Mouse (Mus musculus): ENCODE data around the gene Hexim1. TPM values are rescaled to one million over a fixed set of nuclear protein-coding genes. Genes with fewer than 3 reads are reported as not detected.
A peak's percentile ranks its signal among the peaks of the same experiment; 100 is the strongest.

The Hexim1 gene
- polyA plus RNA-seq, 1 experiment from 2014 or later, result 4.0 TPM

DNA sequence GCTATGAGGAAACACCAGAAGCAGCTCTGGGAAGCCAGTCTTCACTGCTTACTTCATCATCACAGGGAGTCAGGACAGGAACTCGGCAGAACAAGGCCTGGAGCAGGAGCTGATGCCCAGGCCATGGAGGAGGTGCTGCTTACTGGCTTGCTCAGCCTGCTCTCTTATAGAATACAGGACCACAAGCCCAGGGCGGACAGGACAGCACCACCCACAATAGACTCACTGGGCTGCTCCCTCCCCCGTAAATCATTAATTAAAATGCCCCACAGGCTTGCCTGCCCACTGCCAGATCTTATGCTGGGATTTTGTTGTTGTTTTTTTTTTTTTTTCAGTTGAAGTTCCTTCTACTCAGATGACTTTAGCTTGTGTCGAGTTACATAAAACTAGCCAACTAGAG, 31.7 kb downstream of the Hexim1 start:
- WGBS, result 70% methylated on average over 4 of the region's 4 CpGs
- Histone ChIP-seq H3K4me1 (peaks cover 13% of the 10 kb centered on the region), H3K9ac (no peak overlapping the region), H3K9me3 (replicated peaks) (no peaks in the 10 kb centered on the region), H3K27me3 (no peaks in the 10 kb centered on the region), H3K4me2 (replicated peaks) (no peak overlapping the region), H3K27ac (no peak overlapping the region), H3K4me3 (no peak overlapping the region), H3K36me3 (no peaks in the 10 kb centered on the region)
- ATAC-seq (ENCODE audit: low FRiP score), result no peak

DNA sequence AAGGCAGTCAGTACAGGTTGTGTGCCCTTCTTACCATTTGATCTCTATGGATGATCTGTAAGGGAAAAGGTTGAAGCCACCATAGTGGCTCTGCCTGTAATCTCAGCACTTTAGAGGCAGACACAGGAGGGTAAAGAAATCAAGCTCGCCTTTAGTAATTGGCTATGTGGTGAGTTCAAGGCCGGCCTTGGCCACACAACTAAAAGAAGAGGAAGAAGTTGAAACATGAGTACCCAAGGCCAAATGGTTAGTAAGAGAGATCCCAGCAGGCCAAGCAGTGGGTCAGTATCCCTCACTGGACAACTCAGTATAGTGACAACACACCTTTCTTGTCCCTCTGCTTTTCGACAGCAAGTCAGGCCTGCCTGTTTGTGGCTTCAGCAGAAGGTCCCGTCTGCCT, 33.7 kb downstream of the Hexim1 start:
- H3K36me3 ChIP-seq, result no peaks in the 10 kb centered on the region
- no peak overlapping the region for H3K9ac ChIP-seq
- H3K4me3 ChIP-seq, result no peak overlapping the region
- no peaks in the 10 kb centered on the region for H3K27me3 ChIP-seq
- H3K9me3 ChIP-seq (replicated peaks), result no peaks in the 10 kb centered on the region
- peaks cover 5% of the 10 kb centered on the region for H3K4me1 ChIP-seq
- WGBS, result 91% methylated on average over 4 of the region's 4 CpGs
- no peak overlapping the region for H3K27ac ChIP-seq
- no peak for ATAC-seq (ENCODE audit: low FRiP score)
- H3K4me2 ChIP-seq (replicated peaks), result no peak overlapping the region

DNA sequence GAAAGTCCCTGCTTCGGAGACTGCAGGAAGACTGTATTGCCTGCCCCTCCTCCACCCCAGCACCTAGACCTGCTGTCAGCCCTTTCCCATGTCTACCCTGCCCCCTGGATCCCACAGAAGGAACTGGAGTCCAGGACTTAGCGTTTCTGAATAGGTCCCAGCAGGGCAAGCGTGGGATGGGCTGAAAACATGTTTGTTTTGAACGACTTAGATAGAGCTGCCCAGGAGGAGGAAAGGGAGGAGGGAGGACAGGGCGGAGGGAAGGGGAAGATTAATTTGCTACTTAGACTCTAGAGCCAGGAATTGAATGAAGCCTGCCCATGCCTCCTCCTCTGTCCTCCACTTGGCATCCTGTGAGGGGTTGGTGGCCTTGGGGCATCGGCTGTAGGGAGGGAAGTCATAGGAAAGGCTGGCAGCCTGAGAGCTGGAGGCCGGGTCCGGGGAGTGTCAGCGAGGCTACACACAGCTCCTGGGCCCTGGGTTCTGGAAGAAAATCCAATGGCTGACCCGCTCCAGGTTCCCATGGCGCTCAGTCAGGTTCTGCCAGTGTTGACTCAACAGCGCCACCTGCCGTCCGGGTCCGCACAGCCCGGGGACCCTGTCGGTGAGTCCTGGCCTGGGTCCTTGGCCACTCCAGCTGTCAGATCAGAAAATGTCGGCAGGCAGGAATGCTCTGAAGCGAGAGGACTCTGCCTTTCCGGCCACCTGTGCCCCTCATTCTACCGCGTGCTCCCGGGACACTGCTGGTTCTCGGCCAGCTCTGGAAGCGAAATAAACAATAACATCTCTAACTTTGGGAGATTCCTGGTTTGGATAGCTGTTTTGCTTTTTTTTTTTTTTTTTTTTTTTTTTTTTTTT, 42.8 kb downstream of the Hexim1 start:
- H3K9me3 ChIP-seq (replicated peaks), result no peaks in the 10 kb centered on the region
- H3K4me2 ChIP-seq (replicated peaks), result peak overlapping the region; percentile 48
- no peaks in the 10 kb centered on the region for H3K36me3 ChIP-seq
- H3K9ac ChIP-seq, result no peak overlapping the region
- H3K27ac ChIP-seq, result no peak overlapping the region; the same call in 1 of the 2 replicates
- H3K4me3 ChIP-seq, result peak overlapping the region; percentile 14; the same call in 1 of the 2 replicates
- 1% methylated on average over 25 of the region's 25 CpGs for WGBS
- H3K27me3 ChIP-seq, result no peaks in the 10 kb centered on the region
- H3K4me1 ChIP-seq, result peaks cover 7% of the 10 kb centered on the region
- peak; percentile 89 for ATAC-seq (ENCODE audit: low FRiP score)

DNA sequence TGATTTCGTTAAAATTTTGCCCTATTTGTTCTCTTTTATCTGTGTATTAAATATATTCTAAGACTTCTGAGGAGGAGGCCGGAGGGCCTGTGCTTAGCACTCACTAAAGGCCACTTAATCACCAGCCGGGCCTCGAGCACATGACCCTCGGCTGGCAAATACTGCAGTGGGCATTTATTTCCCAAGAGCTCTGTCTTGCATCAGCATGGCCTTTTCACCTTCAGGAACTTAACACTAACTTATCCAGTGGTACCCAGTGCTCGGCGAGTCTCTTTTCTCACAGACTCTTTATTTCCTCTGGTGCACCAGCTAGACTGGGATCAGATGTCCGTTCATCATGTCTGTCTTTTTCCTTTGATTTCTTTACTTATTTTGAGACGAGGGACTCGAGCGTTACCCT, 44.7 kb downstream of the Hexim1 start:
- no peak for ATAC-seq (ENCODE audit: low FRiP score)
- WGBS, result 90% methylated on average over 11 of the region's 11 CpGs
- 0 out of 2 replicates have a peak, but pooled peaks cover 4% of the 10 kb centered on the region for H3K27me3 ChIP-seq
- H3K36me3 ChIP-seq, result no peaks in the 10 kb centered on the region
- H3K9ac ChIP-seq, result no peak overlapping the region
- H3K27ac ChIP-seq, result no peak overlapping the region
- H3K4me2 ChIP-seq (replicated peaks), result no peak overlapping the region
- H3K4me3 ChIP-seq, result no peak overlapping the region
- peaks cover 7% of the 10 kb centered on the region for H3K4me1 ChIP-seq
- H3K9me3 ChIP-seq (replicated peaks), result no peaks in the 10 kb centered on the region

DNA sequence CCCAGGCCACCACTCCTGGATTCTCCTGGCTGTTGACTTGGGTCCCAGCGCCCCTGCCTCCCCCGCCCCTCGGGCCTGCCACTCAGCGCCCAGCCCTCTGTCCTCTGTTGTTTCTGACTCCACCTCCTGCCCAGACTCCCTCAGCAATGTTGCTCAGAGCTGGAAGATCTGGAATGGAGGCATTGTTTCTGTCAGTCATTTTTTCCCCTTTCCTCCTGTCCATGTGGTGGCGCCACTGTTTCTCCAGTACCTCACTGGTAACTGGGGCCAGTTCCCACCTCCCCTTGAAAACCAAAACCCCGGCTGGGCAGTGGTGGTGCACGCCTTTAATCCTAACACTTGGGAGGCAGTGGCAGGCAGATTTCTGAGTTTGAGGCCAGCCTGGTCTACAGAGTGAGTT, 45.4 kb downstream of the Hexim1 start:
- ATAC-seq (ENCODE audit: low FRiP score), result no peak

DNA sequence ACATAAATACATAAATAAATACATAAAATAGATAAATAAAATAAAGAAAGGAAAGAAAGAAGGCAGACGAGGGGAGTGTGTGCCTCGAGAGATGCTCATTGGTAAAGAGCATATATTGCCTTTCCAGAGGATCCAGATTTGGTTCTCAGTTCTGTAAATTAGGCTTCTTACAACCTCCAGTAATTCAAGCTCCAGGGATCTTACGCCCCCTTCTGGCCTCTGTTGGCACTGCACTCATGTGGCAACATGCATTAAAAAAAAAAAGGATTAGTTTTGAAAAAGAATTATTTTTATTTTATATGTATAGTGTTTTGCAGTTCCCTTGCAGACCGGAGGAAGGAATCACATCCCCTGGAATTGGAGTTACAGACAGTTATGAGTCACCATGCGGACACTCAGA, 46.1 kb downstream of the Hexim1 start:
- H3K27me3 ChIP-seq, result 0 out of 2 replicates have a peak, but pooled peaks cover 4% of the 10 kb centered on the region
- WGBS, result 88% methylated on average over 5 of the region's 5 CpGs
- H3K4me3 ChIP-seq, result no peak overlapping the region
- H3K4me2 ChIP-seq (replicated peaks), result no peak overlapping the region
- ATAC-seq (ENCODE audit: low FRiP score), result no peak
- H3K9ac ChIP-seq, result no peak overlapping the region
- peaks cover 7% of the 10 kb centered on the region for H3K4me1 ChIP-seq
- no peaks in the 10 kb centered on the region for H3K36me3 ChIP-seq
- no peaks in the 10 kb centered on the region for H3K9me3 ChIP-seq (replicated peaks)
- H3K27ac ChIP-seq, result no peak overlapping the region

More for the DNA sequence above, 45.4 kb downstream of the Hexim1 start:
- no peak overlapping the region for H3K9ac ChIP-seq
- no peaks in the 10 kb centered on the region for H3K9me3 ChIP-seq (replicated peaks)
- 0 out of 2 replicates have a peak, but pooled peaks cover 4% of the 10 kb centered on the region for H3K27me3 ChIP-seq
- no peak overlapping the region for H3K27ac ChIP-seq
- H3K4me1 ChIP-seq, result peaks cover 7% of the 10 kb centered on the region
- H3K4me2 ChIP-seq (replicated peaks), result no peak overlapping the region
- no peaks in the 10 kb centered on the region for H3K36me3 ChIP-seq
- WGBS, result 74% methylated on average over 7 of the region's 7 CpGs
- no peak overlapping the region for H3K4me3 ChIP-seq

DNA sequence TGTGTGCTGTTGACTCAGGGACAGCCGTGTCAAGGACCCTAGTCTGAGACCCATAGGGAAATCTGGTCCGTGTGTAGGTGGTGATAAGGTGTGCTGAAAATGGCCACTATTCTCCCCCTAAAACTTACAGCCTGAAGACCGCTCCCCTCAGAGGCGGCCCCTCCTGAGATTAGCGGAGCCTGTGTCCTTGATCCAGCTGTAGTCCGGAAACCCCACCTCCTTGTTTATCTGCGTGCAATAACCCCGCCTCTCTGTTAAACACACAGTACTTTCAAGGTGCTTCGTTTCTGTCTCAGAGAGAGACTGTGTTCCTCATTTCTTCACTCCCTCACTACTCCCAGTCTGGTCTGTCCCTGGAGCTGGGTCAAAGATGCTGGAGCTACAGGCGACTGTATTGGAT, 48.4 kb downstream of the Hexim1 start:
- Histone ChIP-seq H3K9ac (no peak overlapping the region), H3K4me1 (no peaks in the 10 kb centered on the region), H3K36me3 (no peaks in the 10 kb centered on the region), H3K27me3 (peaks cover 8% of the 10 kb centered on the region), H3K27ac (no peak overlapping the region), H3K9me3 (replicated peaks) (no peaks in the 10 kb centered on the region), H3K4me3 (no peak overlapping the region), H3K4me2 (replicated peaks) (no peak overlapping the region)
- ATAC-seq (ENCODE audit: low FRiP score), result no peak
- 34% methylated on average over 10 of the region's 10 CpGs for WGBS

DNA sequence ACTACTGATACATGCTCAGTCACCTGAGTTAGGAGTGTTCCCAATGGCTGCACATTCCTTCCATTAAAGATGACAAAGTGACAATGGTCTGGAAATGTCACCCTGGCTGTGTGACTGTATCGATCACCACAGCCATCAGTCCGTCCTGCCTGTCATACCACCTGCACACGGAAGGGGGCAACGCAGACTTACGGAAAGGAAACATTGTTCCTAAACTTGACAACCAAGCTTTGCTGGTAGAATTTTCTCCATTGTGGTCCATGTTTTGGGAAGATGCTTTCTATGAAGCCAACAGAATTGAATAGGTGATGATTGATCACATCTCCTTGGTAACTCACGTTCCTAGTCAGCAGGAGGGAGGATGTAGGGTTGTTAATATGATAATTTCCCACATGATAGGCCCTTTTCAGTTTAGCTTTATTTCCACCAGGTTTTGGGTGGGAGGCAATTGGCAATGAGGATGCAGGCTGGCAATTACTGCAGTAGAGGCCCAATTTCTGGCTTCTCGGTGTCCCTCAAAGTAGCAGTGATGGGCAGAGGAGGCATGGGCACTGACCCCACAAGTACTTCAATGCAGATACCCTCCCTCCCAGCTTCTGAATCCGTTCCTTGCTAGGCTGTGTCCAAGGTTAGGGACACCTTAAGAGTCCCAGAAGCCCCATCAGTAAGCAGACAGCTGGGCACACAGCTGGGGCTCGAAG, 52.8 kb downstream of the Hexim1 start:
- no peaks in the 10 kb centered on the region for H3K9me3 ChIP-seq (replicated peaks)
- H3K9ac ChIP-seq, result no peak overlapping the region
- no peak overlapping the region for H3K4me3 ChIP-seq
- no peak overlapping the region for H3K4me2 ChIP-seq (replicated peaks)
- H3K4me1 ChIP-seq, result peaks cover 14% of the 10 kb centered on the region
- peaks cover 53% of the 10 kb centered on the region for H3K27me3 ChIP-seq
- no peaks in the 10 kb centered on the region for H3K36me3 ChIP-seq
- no peak for ATAC-seq (ENCODE audit: low FRiP score)
- WGBS, result 27% methylated on average over 9 of the region's 9 CpGs
- no peak overlapping the region for H3K27ac ChIP-seq

Other genes with a start within 250 kb of the Hexim1 start
- gene Eftud2, start 235.2 kb upstream of the Hexim1 start, polyA plus RNA-seq (2016; fragmentation: Nextera tagmentation; extraction: Ambion mirVana), result 208 TPM in 2 replicates
- 1.7 and 3.4 TPM in 2 replicates for gene Ccdc103, start 235.0 kb upstream of the Hexim1 start, polyA plus RNA-seq (2016; fragmentation: Nextera tagmentation; extraction: Ambion mirVana)
- not detected in 2 replicates for gene Fam187a, start 231.1 kb upstream of the Hexim1 start, polyA plus RNA-seq (2016; fragmentation: Nextera tagmentation; extraction: Ambion mirVana)
- 0.12 TPM in 1 of 2 replicates, not detected in the other for gene Gfap, start 215.3 kb upstream of the Hexim1 start, polyA plus RNA-seq (2016; fragmentation: Nextera tagmentation; extraction: Ambion mirVana)
- 6.6 and 7.8 TPM in 2 replicates for gene Kif18b, start 191.1 kb upstream of the Hexim1 start, polyA plus RNA-seq (2016; fragmentation: Nextera tagmentation; extraction: Ambion mirVana)
- 11.7 and 13.2 TPM in 2 replicates for gene C1ql1, start 169.5 kb upstream of the Hexim1 start, polyA plus RNA-seq (2016; fragmentation: Nextera tagmentation; extraction: Ambion mirVana)
- gene Nmt1, start 88.0 kb upstream of the Hexim1 start, polyA plus RNA-seq (2016; fragmentation: Nextera tagmentation; extraction: Ambion mirVana), result 38.6 and 40.3 TPM in 2 replicates
- gene Dcakd, start 87.9 kb upstream of the Hexim1 start, polyA plus RNA-seq (2016; fragmentation: Nextera tagmentation; extraction: Ambion mirVana), result 160 and 161 TPM in 2 replicates
- gene Plcd3, start 14.6 kb upstream of the Hexim1 start, polyA plus RNA-seq (2016; fragmentation: Nextera tagmentation; extraction: Ambion mirVana), result 1.6 and 1.7 TPM in 2 replicates
- 7.0 and 8.3 TPM in 2 replicates for gene Acbd4, start 14.5 kb upstream of the Hexim1 start, polyA plus RNA-seq (2016; fragmentation: Nextera tagmentation; extraction: Ambion mirVana)
- gene Hexim2, start 16.2 kb downstream of the Hexim1 start, polyA plus RNA-seq (2016; fragmentation: Nextera tagmentation; extraction: Ambion mirVana), result 12.0 and 12.9 TPM in 2 replicates
- gene Fmnl1, start 54.9 kb downstream of the Hexim1 start, polyA plus RNA-seq (2016; fragmentation: Nextera tagmentation; extraction: Ambion mirVana), result 1.4 and 1.6 TPM in 2 replicates
- 0.34 and 0.71 TPM in 2 replicates for gene 1700023F06Rik, start 92.3 kb downstream of the Hexim1 start, polyA plus RNA-seq (2016; fragmentation: Nextera tagmentation; extraction: Ambion mirVana)
- 0.21 TPM in 1 of 2 replicates, not detected in the other for gene Spata32, start 102.2 kb downstream of the Hexim1 start, polyA plus RNA-seq (2016; fragmentation: Nextera tagmentation; extraction: Ambion mirVana)
- 3.9 and 4.8 TPM in 2 replicates for gene Map3k14, start 151.2 kb downstream of the Hexim1 start, polyA plus RNA-seq (2016; fragmentation: Nextera tagmentation; extraction: Ambion mirVana)
- gene Arhgap27, start 247.5 kb downstream of the Hexim1 start, polyA plus RNA-seq (2016; fragmentation: Nextera tagmentation; extraction: Ambion mirVana), result 5.2 and 5.9 TPM in 2 replicates

Data from hindbrain, embryonic 12.5 days (tissue).